Mouse (Mus musculus) spleen, adult 2 months (tissue): ENCODE data around the gene Irf2bp1. TPM values are rescaled to one million over a fixed set of nuclear protein-coding genes. Genes with fewer than 3 reads are reported as not detected.

Experiments
- DNase-seq, 2 experiments: peaks; one replicate each; pipeline versions ENCODE4 v3.0.0 to v3.0.0-alpha.2; 2012 to 2021; ENCODE audit warnings: low spot score in 2 of 2, low read depth in 1 of 2
- H3K27ac ChIP-seq: fragments of 200-500 bp; 2 replicates; pipeline ENCODE4 v1.5.1; 2012; ENCODE audit warnings: low read length, inconsistent platforms; ENCODE audit not compliant: insufficient read depth
- H3K27me3 ChIP-seq: fragments of 200-500 bp; 2 replicates; pipeline ENCODE4 v1.6.1; 2012; ENCODE audit warnings: mild to moderate bottlenecking, moderate library complexity, low read length, inconsistent platforms; ENCODE audit not compliant: control insufficient read depth, insufficient read depth
- H3K36me3 ChIP-seq: fragments of 200-500 bp; 2 replicates; pipeline ENCODE4 v1.6.1; 2012; ENCODE audit warnings: mild to moderate bottlenecking, low read length, inconsistent platforms; ENCODE audit not compliant: control insufficient read depth, insufficient read depth
- H3K4me1 ChIP-seq: fragments of 200-500 bp; 2 replicates; pipeline ENCODE4 v1.6.1; 2011; ENCODE audit warnings: inconsistent platforms; ENCODE audit not compliant: control insufficient read depth, insufficient read depth, insufficient read length
- H3K4me3 ChIP-seq: fragments of 200-500 bp; 2 replicates; pipeline ENCODE4 v1.5.1; 2011; ENCODE audit warnings: mild to moderate bottlenecking, inconsistent platforms; ENCODE audit not compliant: insufficient read depth, insufficient read length; ENCODE audit errors: extremely low read depth
- CTCF ChIP-seq: fragments of 200-500 bp; IDR thresholded peaks from 2 replicates; pipeline ENCODE4 v1.5.1; 2011; ENCODE audit warnings: mild to moderate bottlenecking, inconsistent platforms; ENCODE audit not compliant: insufficient read depth, insufficient read length, insufficient replicate concordance; ENCODE audit errors: extremely low read depth
- POLR2A ChIP-seq: fragments of 200-500 bp; IDR thresholded peaks from 2 replicates; pipeline ENCODE4 v1.6.1; 2011; ENCODE audit warnings: low read depth, low read length, inconsistent platforms
- WGBS: fragments of 180-500 bp; shearing (Covaris S2); methylation state at CpG from one replicate; pipeline ENCODE4 v1.1.7; 2018; 5-methylcytosine and 5-hydroxymethylcytosine counted together
- polyA plus RNA-seq: library from polyadenylated mRNA; depleted of rRNA; stranded (reverse); fragments of >200 nt; gene quantifications from 2 replicates; pipeline ENCODE4 v1.2.3, GENCODE M21; 2012

Gene Irf2bp1
- polyA plus RNA-seq, 1 experiment = 23.8 TPM

GRCm38 (mm10) chr7:18987747-18988146 is 16.1 kb upstream of the Irf2bp1 start:
- DNase-seq = no peak
- WGBS = 77% methylated on average over 13 of the region's 13 CpGs
- Histone ChIP-seq H3K27ac (no peak overlapping the region), H3K4me3 (no peak overlapping the region), H3K36me3 (no peaks in the 10 kb centered on the region), H3K4me1 (peaks cover 10% of the 10 kb centered on the region), H3K27me3 (peaks cover 8% of the 10 kb centered on the region)
- TF ChIP-seq CTCF = no peak
- TF ChIP-seq POLR2A = no peak

GRCm38 (mm10) chr7:18988780-18989179 is 15.1 kb upstream of the Irf2bp1 start:
- no peak for TF ChIP-seq CTCF
- no peak for TF ChIP-seq POLR2A
- Histone ChIP-seq H3K4me3 (no peak overlapping the region), H3K36me3 (no peaks in the 10 kb centered on the region), H3K27ac (no peak overlapping the region), H3K4me1 (peaks cover 10% of the 10 kb centered on the region), H3K27me3 (peaks cover 8% of the 10 kb centered on the region)
- DNase-seq = no peak
- WGBS = 67% methylated on average over 6 of the region's 6 CpGs

- H3K4me1 ChIP-seq = peaks cover 10% of the 10 kb centered on the region
- 19% methylated on average over 5 of the region's 5 CpGs for WGBS
- H3K27ac ChIP-seq = no peak overlapping the region
- H3K27me3 ChIP-seq = peaks cover 8% of the 10 kb centered on the region
- TF ChIP-seq POLR2A = no peak
- H3K36me3 ChIP-seq = peaks cover 1% of the 10 kb centered on the region; the same call in 1 of the 2 replicates
- no peak for DNase-seq
- H3K4me3 ChIP-seq = no peak overlapping the region
Measured at GRCm38 (mm10) chr7:18989995-18990394, 13.8 kb upstream of the Irf2bp1 start.

- DNase-seq = peak; percentile 99 to 100
- Histone ChIP-seq H3K4me3 (peak within 1 kb of the TSS; percentile 48), H3K36me3 (peaks cover 8% of the 10 kb centered on the region), H3K27me3 (peaks cover 8% of the 10 kb centered on the region), H3K27ac (no peak within 1 kb of the TSS), H3K4me1 (peaks cover 10% of the 10 kb centered on the region)
- WGBS = under 1% methylated on average over 37 of the region's 37 CpGs
- TF ChIP-seq POLR2A (peak; percentile 17; the same call in 1 of the 2 replicates), CTCF (no peak)
Measured at GRCm38 (mm10) chr7:18990601-18991295, 13.1 kb upstream of the Irf2bp1 start, which contains the start of gene Mypop. Gene Mypop, plus strand, starts transcription at chr7:18991245.

- peaks cover 17% of the 10 kb centered on the region for H3K36me3 ChIP-seq
- H3K4me1 ChIP-seq = peaks cover 10% of the 10 kb centered on the region
- peaks cover 8% of the 10 kb centered on the region for H3K27me3 ChIP-seq
- TF ChIP-seq POLR2A (no peak), CTCF (no peak)
- DNase-seq = peak in 1 of 2 experiments; percentile 31
- WGBS = 2% methylated on average over 59 of the region's 59 CpGs
- no peak overlapping the region for H3K27ac ChIP-seq
- H3K4me3 ChIP-seq = peak overlapping the region; percentile 48
Measured at GRCm38 (mm10) chr7:18991660-18992293, 12.1 kb upstream of the Irf2bp1 start.

GRCm38 (mm10) chr7:18992294-18992675 is 11.6 kb upstream of the Irf2bp1 start:
- Histone ChIP-seq H3K27ac (no peak overlapping the region), H3K4me1 (peaks cover 10% of the 10 kb centered on the region), H3K36me3 (peaks cover 17% of the 10 kb centered on the region), H3K4me3 (peak overlapping the region; percentile 48; the same call in 1 of the 2 replicates), H3K27me3 (peaks cover 8% of the 10 kb centered on the region)
- TF ChIP-seq POLR2A (no peak), CTCF (no peak)
- DNase-seq = no peak
- 7% methylated on average over 31 of the region's 31 CpGs for WGBS

GRCm38 (mm10) chr7:18993036-18993435 is 10.8 kb upstream of the Irf2bp1 start:
- Histone ChIP-seq H3K4me3 (no peak overlapping the region), H3K4me1 (peaks cover 10% of the 10 kb centered on the region), H3K27me3 (peaks cover 8% of the 10 kb centered on the region), H3K36me3 (peaks cover 23% of the 10 kb centered on the region), H3K27ac (no peak overlapping the region)
- 94% methylated on average over 5 of the region's 5 CpGs for WGBS
- DNase-seq = no peak
- TF ChIP-seq CTCF = no peak
- no peak for TF ChIP-seq POLR2A
